Mouse (Mus musculus) cerebellum, adult 2 months (tissue): ENCODE measurements around the gene Olfr926.
"Not testable (repeated sequence)": the region's sequence is repeated elsewhere in the genome, so short reads cannot be mapped to it uniquely, and the experiment has no call there.

Experiments
- CTCF ChIP-seq: fragments of 200-500 bp; IDR thresholded peaks from 2 replicates; pipeline ENCODE4 v1.5.1; 2011; ENCODE audit warnings: low read depth, mild to moderate bottlenecking, control low read depth, low read length, moderate library complexity, borderline replicate concordance; ENCODE audit not compliant: insufficient read depth
- POLR2A ChIP-seq: fragments of 200-500 bp; IDR thresholded peaks from 2 replicates; pipeline ENCODE4 v1.6.1; 2011; ENCODE audit warnings: low read length, control low read depth, borderline replicate concordance; ENCODE audit not compliant: insufficient read depth

GRCm38 (mm10) chr9:38874880-38875279 is 2.0 kb upstream of the Olfr926 start:
- TF ChIP-seq CTCF, POLR2A: not testable (repeated sequence)
